Comparison of ENCODE assay signal across 8 mouse cellular contexts in the genomic region with DNA sequence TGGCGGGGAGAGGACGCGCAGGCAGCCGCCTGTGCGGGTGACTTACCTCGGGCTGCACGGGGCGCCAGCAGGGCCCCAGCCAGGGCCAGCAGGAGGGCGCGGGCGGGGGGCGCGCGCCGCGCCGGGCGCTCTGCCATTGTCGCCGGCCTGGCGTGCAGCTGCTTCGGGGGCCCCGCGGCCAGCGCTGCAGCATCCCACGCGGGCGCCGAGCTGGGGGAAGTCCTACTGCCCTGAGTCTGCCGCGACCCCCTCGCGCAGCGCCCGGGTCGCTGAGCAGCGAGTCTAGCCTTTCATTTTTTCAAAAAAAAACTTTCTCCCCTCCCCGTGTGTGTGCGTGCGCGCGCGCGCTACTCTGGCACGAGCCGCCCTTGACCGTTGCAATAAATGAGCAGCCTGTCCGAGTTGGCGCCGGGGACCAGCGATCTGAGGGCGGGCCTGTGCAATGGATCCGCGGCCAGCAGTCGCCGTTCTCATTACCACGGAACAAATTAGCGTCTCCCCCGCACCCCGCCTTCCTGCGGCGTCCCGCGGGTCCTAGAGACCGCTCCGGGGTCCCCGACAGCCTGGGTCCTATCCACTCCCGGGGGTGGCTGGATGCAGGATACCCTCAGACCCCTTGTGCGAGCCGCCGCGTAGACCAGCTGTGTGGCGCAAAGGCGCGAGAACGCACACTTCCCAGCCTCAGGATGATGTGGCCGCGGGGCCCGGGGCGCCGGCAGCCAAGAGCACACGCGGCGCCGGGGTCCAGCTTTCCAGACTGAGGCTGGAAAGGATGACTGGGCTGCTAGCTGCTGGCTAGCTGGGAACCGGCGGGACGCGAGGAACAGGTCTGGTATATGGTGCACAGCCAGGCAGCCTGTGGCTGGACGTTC. TPM values are rescaled to one million over a fixed set of nuclear protein-coding genes. Genes with fewer than 3 reads are reported as not detected.
A peak's percentile ranks its signal among the peaks of the same experiment; 100 is the strongest.
DNase-seq lines count a peak whose midpoint lies in the region; ATAC-seq and TF ChIP-seq lines count a peak whose summit lies in the region.

No protein-coding gene starts in this region.

- H3K9ac ChIP-seq in forebrain, embryonic 15.5 days (replicated peaks) = peak overlapping the region; percentile 50
- H3K9ac ChIP-seq in liver, postnatal 0 days (replicated peaks) = 0 out of 2 replicates have a peak overlapping the region, but pooled peaks have one; percentile 41

- under 1% methylated on average over 88 of the region's 90 CpGs for WGBS in forebrain, embryonic 15.5 days
- WGBS in liver, postnatal 0 days (ENCODE audit: insufficient replicate concordance) = 1% methylated on average over 86 of the region's 90 CpGs

- H3K27ac ChIP-seq in forebrain, embryonic 15.5 days (replicated peaks) = peak overlapping the region; percentile 16
- peak overlapping the region; percentile 34; the same call in 1 of the 2 replicates for H3K27ac ChIP-seq in liver, postnatal 0 days (ENCODE audit: low read depth)

- no peak for TF ChIP-seq EP300 in liver, postnatal 0 days (IDR thresholded peaks at IDR 0.05; ENCODE audit: low read depth)

- no peaks in the 10 kb centered on the region for H3K36me3 ChIP-seq in C2C12 (ENCODE audit: control insufficient read depth, insufficient read depth)
- no peaks in the 10 kb centered on the region for H3K36me3 ChIP-seq in forebrain, embryonic 15.5 days
- H3K36me3 ChIP-seq in liver, postnatal 0 days (replicated peaks; ENCODE audit: insufficient read depth, low read length) = no peaks in the 10 kb centered on the region

- peak; percentile 36 to 45 for DNase-seq in adrenal gland, postnatal 4 days (ENCODE audit: low spot score in 2 of 2)
- DNase-seq in heart, postnatal 10 days = peak; percentile 74 to 78
- peak; percentile 83 to 88 for DNase-seq in kidney, postnatal 4 days
- DNase-seq in liver, postnatal 0 days = peak; percentile 36
- peak; percentile 71 for DNase-seq in ovary, postnatal 36 days (ENCODE audit: low spot score)

- no peaks in the 10 kb centered on the region for H3K27me3 ChIP-seq in C2C12 (ENCODE audit: control insufficient read depth, insufficient read depth, insufficient read length)
- no peaks in the 10 kb centered on the region for H3K27me3 ChIP-seq in forebrain, embryonic 15.5 days
- H3K27me3 ChIP-seq in liver, postnatal 0 days (ENCODE audit: insufficient read depth, low read length) = peaks cover 25% of the 10 kb centered on the region

- H3K79me3 ChIP-seq in C2C12 (ENCODE audit: low read depth) = peaks cover 8% of the 10 kb centered on the region

- no peaks in the 10 kb centered on the region for H3K9me3 ChIP-seq in forebrain, embryonic 15.5 days
- H3K9me3 ChIP-seq in liver, postnatal 0 days (ENCODE audit: low read length) = no peaks in the 10 kb centered on the region

- peaks cover 20% of the 10 kb centered on the region for H3K4me1 ChIP-seq in forebrain, embryonic 15.5 days
- H3K4me1 ChIP-seq in liver, postnatal 0 days (ENCODE audit: insufficient read depth) = no peaks in the 10 kb centered on the region

- H3K4me3 ChIP-seq in C2C12 (ENCODE audit: insufficient read depth, poor library complexity, severe bottlenecking) = peak overlapping the region; percentile 52
- H3K4me3 ChIP-seq in forebrain, embryonic 15.5 days = peak overlapping the region; percentile 65
- H3K4me3 ChIP-seq in liver, postnatal 0 days (ENCODE audit: low read depth, low read length) = peak overlapping the region; percentile 47

- intact Hi-C loops in heart, postnatal 10 days (cut with DNase I) = loop anchor here (1.0 to 5.0 kb wide), 3 partner anchors 123 to 369 kb away; no protein-coding TSS in a partner anchor

- ATAC-seq in forebrain, embryonic 15.5 days (replicated peaks) = peak; percentile 66
- ATAC-seq in liver, postnatal 0 days = no peak
- ATAC-seq in megakaryocyte-erythroid progenitor cell, adult 5-6 weeks (replicated peaks; ENCODE audit: low FRiP score, low TSS enrichment, poor library complexity, severe bottlenecking) = no peak

- peak overlapping the region; percentile 86 for H3ac ChIP-seq in C2C12 (ENCODE audit: control insufficient read depth, insufficient read length, low read depth)

- no peak for TF ChIP-seq CTCF in C2C12 (IDR thresholded peaks at IDR 0.05; ENCODE audit: control insufficient read depth, insufficient read depth, insufficient read length)
- TF ChIP-seq CTCF in liver, postnatal 0 days (IDR thresholded peaks at IDR 0.05; ENCODE audit: low read depth) = no peak

- peaks cover 15% of the 10 kb centered on the region for H3K79me2 ChIP-seq in C2C12 (ENCODE audit: control insufficient read depth, insufficient read depth)

- H3K4me2 ChIP-seq in forebrain, embryonic 15.5 days (replicated peaks) = peak overlapping the region; percentile 98
- H3K4me2 ChIP-seq in liver, postnatal 0 days (ENCODE audit: low read depth, low read length) = peak overlapping the region; percentile 63

TF ChIP-seq in C2C12, 6 proteins besides CTCF, POLR2A, EP300 and RAD21:
- TF ChIP-seq CEBPB (IDR thresholded peaks at IDR 0.05; ENCODE audit: low read depth) = no peak
- TF ChIP-seq MYOD1 (IDR thresholded peaks at IDR 0.05; ENCODE audit: control insufficient read depth, insufficient read length, low read depth) = no peak
- TF ChIP-seq MAX (IDR thresholded peaks at IDR 0.05) = no peak
- no peak for TF ChIP-seq FOSL1 (IDR thresholded peaks at IDR 0.05; ENCODE audit: insufficient read depth, low read length, poor library complexity, severe bottlenecking)
- no peak for TF ChIP-seq USF1 (IDR thresholded peaks at IDR 0.05; ENCODE audit: low read depth)
- TF ChIP-seq MYOG (IDR thresholded peaks at IDR 0.05; ENCODE audit: control insufficient read depth, extremely low read depth, insufficient read length) = no peak

RNA-seq across cellular contexts. Expression of a gene that starts 7.0 kb away (rescaled TPM):
- 14.7 TPM for polyA plus RNA-seq in C2C12 (2012; fragmentation: generic; extraction: Trizol)
- total RNA-seq in adrenal gland, postnatal 4 days (2021) = 10 to 100 TPM; 24.4 to 26.3 TPM
- polyA plus RNA-seq in forebrain, embryonic 15.5 days (2015; fragmentation: Nextera tagmentation; extraction: Ambion mirVana) = 2.3 and 2.8 TPM in 2 replicates
- 10 to 100 TPM in 1 of 2 experiments, 1 to 10 TPM in 1; 8.1 to 14.0 TPM for total RNA-seq in heart, postnatal 10 days (2021)
- 0.93 and 1.1 TPM in 2 replicates for polyA plus RNA-seq in liver, postnatal 0 days (2015; fragmentation: Nextera tagmentation; extraction: Ambion mirVana)
- total RNA-seq in megakaryocyte-erythroid progenitor cell, adult 5-6 weeks (2014; fragmentation: Nextera tagmentation) = 0.72 TPM in 1 of 2 replicates, not detected in the other
- total RNA-seq in megakaryocyte-erythroid progenitor cell, adult 5-6 weeks (2017) = 0.19 TPM in 1 of 2 replicates, not detected in the other

Comparison
In these comparisons a context has a peak if more than half of its experiments do, and no peak if none do; other contexts are left out.
1. RNA of a gene that starts 7.0 kb away (total RNA-seq): 24.4 to 26.3 TPM in adrenal gland, postnatal 4 days and 8.1 to 14.0 TPM in heart, postnatal 10 days; 0.19 to 0.72 TPM in megakaryocyte-erythroid progenitor cell, adult 5-6 weeks; every median in the first group is over 4 times any median in the second.
2. Peak in every context shown above with its lines, with median percentiles within 50 percentile points of each other: H3K4me3 ChIP-seq and DNase-seq.